Mouse (Mus musculus): ENCODE measurements around the gene Ms4a6b. TPM values are rescaled to one million over a fixed set of nuclear protein-coding genes. Genes with fewer than 3 reads are reported as not detected.
"Not testable (repeated sequence)": the region's sequence is repeated elsewhere in the genome, so short reads cannot be mapped to it uniquely, and the experiment has no call there.

Ms4a6b gene
- total and polyA plus RNA-seq, 3 experiments, result not detected

- no peaks in the 10 kb centered on the region for H3K79me2 ChIP-seq (ENCODE audit: control insufficient read depth, insufficient read depth, low read length, poor library complexity)
- no peak overlapping the region for H3K27ac ChIP-seq (ENCODE audit: control insufficient read depth, low read depth, low read length)
- no peak for DNase-seq (ENCODE audit: low read depth, low spot score)
- H3K36me3 ChIP-seq (ENCODE audit: control insufficient read depth in 1 of 2, insufficient read depth in 2 of 2, low read length in 2 of 2), result no peaks in the 10 kb centered on the region
- no peak overlapping the region for H3K4me3 ChIP-seq (ENCODE audit: control insufficient read depth in 1 of 2, insufficient read depth in 1 of 2, low read depth in 2 of 2, low read length in 2 of 2)
- no peaks in the 10 kb centered on the region for H3K27me3 ChIP-seq (ENCODE audit: control insufficient read depth in 1 of 2, insufficient read depth in 2 of 2, low read length in 2 of 2)
- H3K4me1 ChIP-seq (ENCODE audit: control insufficient read depth in 1 of 2, insufficient read depth in 2 of 2, low read length in 2 of 2), result no peaks in the 10 kb centered on the region
- no peak overlapping the region for H3K9ac ChIP-seq (ENCODE audit: control insufficient read depth, low read depth, low read length, poor library complexity, severe bottlenecking)
- H3K9me3 ChIP-seq (replicated peaks; ENCODE audit: insufficient read depth, low read length), result no peaks in the 10 kb centered on the region
- TF ChIP-seq KAT2A (conservative IDR thresholded peaks at IDR 0.05; ENCODE audit: low read depth, low read length), result no peak
- no peak for TF ChIP-seq CHD1 (IDR thresholded peaks at IDR 0.05; ENCODE audit: low read depth, low read length)
- TF ChIP-seq ZC3H11A (IDR thresholded peaks at IDR 0.05; ENCODE audit: low read depth, low read length), result no peak
- TF ChIP-seq TCF12 (IDR thresholded peaks at IDR 0.05; ENCODE audit: low read depth, low read length), result no peak
- TF ChIP-seq POLR2AphosphoS2 (IDR thresholded peaks at IDR 0.05; ENCODE audit: low read length), result no peak
- TF ChIP-seq ZKSCAN1 (IDR thresholded peaks at IDR 0.05; ENCODE audit: low read depth, low read length), result no peak
- no peak for TF ChIP-seq ZNF384 (IDR thresholded peaks at IDR 0.05; ENCODE audit: low read depth, low read length)
- TF ChIP-seq SMC3 (IDR thresholded peaks at IDR 0.05; ENCODE audit: low read depth, low read length), result no peak
- no peak for TF ChIP-seq BHLHE40 (IDR thresholded peaks at IDR 0.05; ENCODE audit: borderline replicate concordance, low read depth, low read length)
- no peak for TF ChIP-seq JUND (IDR thresholded peaks at IDR 0.05; ENCODE audit: low read depth, low read length)
- TF ChIP-seq HCFC1 (IDR thresholded peaks at IDR 0.05; ENCODE audit: low read depth, low read length), result no peak
- TF ChIP-seq TAL1 (IDR thresholded peaks at IDR 0.05; ENCODE audit: low read length), result no peak
- no peak for TF ChIP-seq RCOR1 (IDR thresholded peaks at IDR 0.05; ENCODE audit: low read depth, low read length)
- TF ChIP-seq CTCF (IDR thresholded peaks at IDR 0.05 in 2 of 3, conservative IDR thresholded peaks at IDR 0.05 in 1 of 3; ENCODE audit: control insufficient read depth in 1 of 3, insufficient read depth in 1 of 3, low read depth in 2 of 3, low read length in 3 of 3, poor library complexity in 1 of 3, severe bottlenecking in 1 of 3), result no peak
- TF ChIP-seq GABPA (IDR thresholded peaks at IDR 0.05; ENCODE audit: low read depth, low read length), result no peak
Measured at GRCm38 (mm10) chr19:11496361-11496760, 20.0 kb upstream of the Ms4a6b start.

DNA sequence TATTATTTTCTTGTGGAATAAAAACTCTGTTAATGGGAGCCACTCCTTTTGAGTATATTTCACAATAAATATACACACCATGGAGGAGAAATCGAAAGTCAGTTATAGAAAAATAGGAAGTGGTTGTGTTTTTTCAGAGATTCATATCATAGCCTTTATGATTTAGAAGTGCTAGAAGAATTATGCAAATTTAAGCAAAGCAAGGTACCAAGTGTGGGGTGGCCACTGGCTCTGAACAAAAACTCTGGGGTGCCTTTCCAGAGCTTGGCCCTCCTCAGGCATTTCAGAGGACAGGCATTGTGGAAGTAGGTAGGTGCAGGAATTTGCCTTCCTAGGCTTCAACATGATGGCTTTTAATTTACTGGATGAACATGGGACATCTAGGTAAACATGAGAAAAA is 19.0 kb upstream of the Ms4a6b start:
- not testable (repeated sequence) for H3K36me3 ChIP-seq (ENCODE audit: control insufficient read depth in 1 of 2, insufficient read depth in 2 of 2, low read length in 2 of 2); H3K9me3 ChIP-seq (replicated peaks; ENCODE audit: insufficient read depth, low read length); H3K9ac ChIP-seq (ENCODE audit: control insufficient read depth, low read depth, low read length, poor library complexity, severe bottlenecking); H3K27ac ChIP-seq (ENCODE audit: control insufficient read depth, low read depth, low read length); H3K27me3 ChIP-seq (ENCODE audit: control insufficient read depth in 1 of 2, insufficient read depth in 2 of 2, low read length in 2 of 2); H3K79me2 ChIP-seq (ENCODE audit: control insufficient read depth, insufficient read depth, low read length, poor library complexity); H3K4me1 ChIP-seq (ENCODE audit: control insufficient read depth in 1 of 2, insufficient read depth in 2 of 2, low read length in 2 of 2); DNase-seq (ENCODE audit: low read depth, low spot score); H3K4me3 ChIP-seq (ENCODE audit: control insufficient read depth in 1 of 2, insufficient read depth in 1 of 2, low read depth in 2 of 2, low read length in 2 of 2)

- H3K4me3 ChIP-seq (ENCODE audit: control insufficient read depth in 1 of 2, insufficient read depth in 1 of 2, low read depth in 2 of 2, low read length in 2 of 2), result no peak overlapping the region
- no peaks in the 10 kb centered on the region for H3K4me1 ChIP-seq (ENCODE audit: control insufficient read depth in 1 of 2, insufficient read depth in 2 of 2, low read length in 2 of 2)
- peaks cover 0 to 7% of the 10 kb centered on the region in 2 experiments; a peak in 3 of 4 replicates for H3K27me3 ChIP-seq (ENCODE audit: control insufficient read depth in 1 of 2, insufficient read depth in 2 of 2, low read length in 2 of 2)
- H3K79me2 ChIP-seq (ENCODE audit: control insufficient read depth, insufficient read depth, low read length, poor library complexity), result no peaks in the 10 kb centered on the region
- DNase-seq (ENCODE audit: low read depth, low spot score), result no peak
- no peak overlapping the region for H3K9ac ChIP-seq (ENCODE audit: control insufficient read depth, low read depth, low read length, poor library complexity, severe bottlenecking)
- TF ChIP-seq TCF12 (IDR thresholded peaks at IDR 0.05; ENCODE audit: low read depth, low read length) (no peak), USF1 (IDR thresholded peaks at IDR 0.05; ENCODE audit: low read depth, low read length) (no peak), CTCF (IDR thresholded peaks at IDR 0.05 in 2 of 3, conservative IDR thresholded peaks at IDR 0.05 in 1 of 3; ENCODE audit: control insufficient read depth in 1 of 3, insufficient read depth in 1 of 3, low read depth in 2 of 3, low read length in 3 of 3, poor library complexity in 1 of 3, severe bottlenecking in 1 of 3) (no peak)
- H3K27ac ChIP-seq (ENCODE audit: control insufficient read depth, low read depth, low read length), result no peak overlapping the region
- no peaks in the 10 kb centered on the region for H3K9me3 ChIP-seq (replicated peaks; ENCODE audit: insufficient read depth, low read length)
- H3K36me3 ChIP-seq (ENCODE audit: control insufficient read depth in 1 of 2, insufficient read depth in 2 of 2, low read length in 2 of 2), result no peaks in the 10 kb centered on the region
Measured at GRCm38 (mm10) chr19:11500796-11501195, 15.5 kb upstream of the Ms4a6b start.

All from MEL (cell line).